Mouse (Mus musculus): ENCODE measurements at regions not wholly inside any gene's neighbourhood (a gene's known extent, or its start where the extent isn't known, plus 50 kb on each side); places are given as distances from the start of the nearest gene placed in this dataset.
A peak's percentile ranks its signal among the peaks of the same experiment; 100 is the strongest.

DNA sequence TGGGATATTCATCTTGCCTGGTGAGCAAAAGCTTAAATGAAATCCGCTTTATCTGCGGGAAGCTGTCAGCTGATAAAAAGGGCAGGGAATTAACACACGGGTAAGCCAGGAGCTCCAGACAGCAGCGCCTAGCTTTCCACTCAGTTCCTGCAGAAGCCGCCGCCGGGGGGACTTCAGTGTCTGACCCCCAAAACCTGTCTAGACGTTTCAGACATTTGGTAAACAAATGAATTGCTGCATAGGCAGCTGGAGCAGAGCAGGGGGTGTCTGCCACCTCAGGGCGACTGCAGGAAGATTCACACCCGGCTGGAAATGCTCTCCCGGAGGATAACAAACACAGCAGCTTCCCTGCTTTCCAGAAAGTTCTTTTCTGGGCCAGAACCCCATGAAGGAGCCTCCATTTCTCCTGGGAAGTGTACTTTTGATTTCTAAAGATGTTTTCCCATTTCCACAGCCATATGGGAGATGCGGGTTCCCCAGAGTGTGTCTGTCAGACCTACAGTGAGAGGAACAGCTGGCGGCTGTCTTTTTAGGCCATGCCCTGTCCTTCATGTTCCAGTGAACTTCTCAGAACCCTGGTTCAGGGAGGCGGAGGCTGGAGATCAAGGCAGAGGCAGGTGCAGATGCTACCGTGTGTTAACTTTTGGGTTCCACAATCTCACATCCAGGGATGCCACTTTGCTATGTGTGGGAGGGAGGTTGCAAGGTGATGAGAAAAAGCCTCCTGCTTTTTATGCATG lies 58.7 kb upstream of the Pmepa1 start:
- no peaks in the 10 kb centered on the region for H3K27me3 ChIP-seq (ENCODE audit: control insufficient read depth, insufficient read depth, low read length)
- H3K36me3 ChIP-seq (ENCODE audit: control insufficient read depth, insufficient read depth, low read length): no peaks in the 10 kb centered on the region
- WGBS: 19% methylated on average over 15 of the region's 15 CpGs
- no peaks in the 10 kb centered on the region for H3K9me3 ChIP-seq (ENCODE audit: control insufficient read depth, low read length)
- ATAC-seq (ENCODE audit: low FRiP score, low read depth) (no peak), DNase-seq (ENCODE audit: low spot score) (no peak)
- H3K4me2 ChIP-seq (replicated peaks; ENCODE audit: low read depth, low read length, severe bottlenecking): no peak overlapping the region
- no peak for TF ChIP-seq POLR2A (IDR thresholded peaks at IDR 0.05; ENCODE audit: borderline replicate concordance, extremely low read depth, insufficient read depth, insufficient read length)
- peaks cover 56% of the 10 kb centered on the region for H3K4me1 ChIP-seq (ENCODE audit: control insufficient read depth, insufficient read depth, low read length)
- no peak overlapping the region for H3K4me3 ChIP-seq (replicated peaks; ENCODE audit: low read length)
- H3K27ac ChIP-seq (replicated peaks; ENCODE audit: low read depth, low read length): peak overlapping the region; percentile 67
- H3K9ac ChIP-seq (ENCODE audit: low read depth, low read length, severe bottlenecking): no peak overlapping the region

GRCm38 (mm10) chr2:173335859-173336258 lies 59.5 kb upstream of the Pmepa1 start:
- no peaks in the 10 kb centered on the region for H3K27me3 ChIP-seq (ENCODE audit: control insufficient read depth, insufficient read depth, low read length)
- WGBS: 8% methylated on average over 10 of the region's 10 CpGs
- H3K36me3 ChIP-seq (ENCODE audit: control insufficient read depth, insufficient read depth, low read length): no peaks in the 10 kb centered on the region
- DNase-seq (ENCODE audit: low spot score) (peak; percentile 47), ATAC-seq (ENCODE audit: low FRiP score, low read depth) (peak; percentile 31)
- no peak overlapping the region for H3K9ac ChIP-seq (ENCODE audit: low read depth, low read length, severe bottlenecking)
- H3K4me3 ChIP-seq (replicated peaks; ENCODE audit: low read length): no peak overlapping the region
- peaks cover 63% of the 10 kb centered on the region for H3K4me1 ChIP-seq (ENCODE audit: control insufficient read depth, insufficient read depth, low read length)
- no peaks in the 10 kb centered on the region for H3K9me3 ChIP-seq (ENCODE audit: control insufficient read depth, low read length)
- peak overlapping the region; percentile 25 for H3K4me2 ChIP-seq (replicated peaks; ENCODE audit: low read depth, low read length, severe bottlenecking)
- peak overlapping the region; percentile 67; the same call in 1 of the 2 replicates for H3K27ac ChIP-seq (replicated peaks; ENCODE audit: low read depth, low read length)
- no peak for TF ChIP-seq POLR2A (IDR thresholded peaks at IDR 0.05; ENCODE audit: borderline replicate concordance, extremely low read depth, insufficient read depth, insufficient read length)

DNA sequence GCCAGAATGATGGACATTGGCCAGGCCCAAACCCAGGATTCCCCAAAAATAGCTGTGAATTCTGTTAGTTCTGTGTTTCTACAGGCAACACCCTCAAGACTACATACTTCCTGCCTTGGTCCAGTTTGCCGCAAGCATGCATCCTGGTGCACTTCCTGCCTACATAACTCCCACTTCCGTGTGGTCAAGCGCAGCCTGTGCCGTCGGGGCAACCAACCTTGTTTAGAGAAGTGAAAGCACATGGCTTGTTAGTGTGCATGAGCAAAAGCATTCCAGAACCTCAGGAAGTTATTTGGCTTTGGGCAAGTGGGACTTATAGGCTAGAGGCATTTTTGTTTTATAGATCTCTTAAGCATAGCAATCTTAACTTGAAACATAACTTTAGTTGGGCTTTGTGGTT lies 61.3 kb upstream of the Pmepa1 start:
- DNase-seq (ENCODE audit: low spot score): peak; percentile 34

GRCm38 (mm10) chr2:173338671-173339070 lies 62.3 kb upstream of the Pmepa1 start:
- Histone ChIP-seq H3K9ac (ENCODE audit: low read depth, low read length, severe bottlenecking) (no peak overlapping the region), H3K9me3 (ENCODE audit: control insufficient read depth, low read length) (no peaks in the 10 kb centered on the region), H3K4me1 (ENCODE audit: control insufficient read depth, insufficient read depth, low read length) (peaks cover 84% of the 10 kb centered on the region), H3K27ac (replicated peaks; ENCODE audit: low read depth, low read length) (peak overlapping the region; percentile 75; the same call in 1 of the 2 replicates), H3K36me3 (ENCODE audit: control insufficient read depth, insufficient read depth, low read length) (no peaks in the 10 kb centered on the region), H3K4me2 (replicated peaks; ENCODE audit: low read depth, low read length, severe bottlenecking) (no peak overlapping the region), H3K4me3 (replicated peaks; ENCODE audit: low read length) (no peak overlapping the region), H3K27me3 (ENCODE audit: control insufficient read depth, insufficient read depth, low read length) (no peaks in the 10 kb centered on the region)
- TF ChIP-seq POLR2A (IDR thresholded peaks at IDR 0.05; ENCODE audit: borderline replicate concordance, extremely low read depth, insufficient read depth, insufficient read length): no peak
- 35% methylated on average over 5 of the region's 5 CpGs for WGBS
- peak; percentile 65 for DNase-seq (ENCODE audit: low spot score)
- ATAC-seq (ENCODE audit: low FRiP score, low read depth): peak; percentile 12; the same call in 1 of the 2 replicates

More for the DNA sequence above, 61.3 kb upstream of the Pmepa1 start:
- Histone ChIP-seq H3K36me3 (ENCODE audit: control insufficient read depth, insufficient read depth, low read length) (no peaks in the 10 kb centered on the region), H3K4me1 (ENCODE audit: control insufficient read depth, insufficient read depth, low read length) (peaks cover 77% of the 10 kb centered on the region), H3K27me3 (ENCODE audit: control insufficient read depth, insufficient read depth, low read length) (no peaks in the 10 kb centered on the region), H3K27ac (replicated peaks; ENCODE audit: low read depth, low read length) (peak overlapping the region; percentile 52; the same call in 1 of the 2 replicates), H3K9ac (ENCODE audit: low read depth, low read length, severe bottlenecking) (no peak overlapping the region), H3K4me2 (replicated peaks; ENCODE audit: low read depth, low read length, severe bottlenecking) (no peak overlapping the region), H3K9me3 (ENCODE audit: control insufficient read depth, low read length) (no peaks in the 10 kb centered on the region), H3K4me3 (replicated peaks; ENCODE audit: low read length) (no peak overlapping the region)
- WGBS: 45% methylated on average over 5 of the region's 5 CpGs
- no peak for ATAC-seq (ENCODE audit: low FRiP score, low read depth)
- TF ChIP-seq POLR2A (IDR thresholded peaks at IDR 0.05; ENCODE audit: borderline replicate concordance, extremely low read depth, insufficient read depth, insufficient read length): no peak

- DNase-seq (ENCODE audit: low spot score): no peak
- Histone ChIP-seq H3K4me1 (ENCODE audit: control insufficient read depth, insufficient read depth, low read length) (peaks cover 82% of the 10 kb centered on the region), H3K27me3 (ENCODE audit: control insufficient read depth, insufficient read depth, low read length) (no peaks in the 10 kb centered on the region), H3K27ac (replicated peaks; ENCODE audit: low read depth, low read length) (peak overlapping the region; percentile 75), H3K4me3 (replicated peaks; ENCODE audit: low read length) (no peak overlapping the region), H3K9me3 (ENCODE audit: control insufficient read depth, low read length) (no peaks in the 10 kb centered on the region; the same call in 1 of the 2 replicates), H3K4me2 (replicated peaks; ENCODE audit: low read depth, low read length, severe bottlenecking) (no peak overlapping the region), H3K9ac (ENCODE audit: low read depth, low read length, severe bottlenecking) (no peak overlapping the region), H3K36me3 (ENCODE audit: control insufficient read depth, insufficient read depth, low read length) (no peaks in the 10 kb centered on the region)
- ATAC-seq (ENCODE audit: low FRiP score, low read depth): no peak
- TF ChIP-seq POLR2A (IDR thresholded peaks at IDR 0.05; ENCODE audit: borderline replicate concordance, extremely low read depth, insufficient read depth, insufficient read length): no peak
- 41% methylated on average over 3 of the region's 3 CpGs for WGBS
These were observed 62.9 kb upstream of the Pmepa1 start for GRCm38 (mm10) chr2:173339211-173339610.

All from limb, embryonic 14.5 days (tissue).